Mouse (Mus musculus) stomach, embryonic 14.5 days (tissue): ENCODE measurements around the gene Ryr2. TPM values are rescaled to one million over a fixed set of nuclear protein-coding genes. Genes with fewer than 3 reads are reported as not detected.

Experiments
- ATAC-seq: fragments of 200-750 bp; cut with Nextera tagmentation; 2 replicates; pipeline ENCODE4 v1.8.0; 2017; ENCODE audit warnings: low read depth, moderate TSS enrichment; ENCODE audit not compliant: insufficient number of reproducible peaks, insufficient read depth, low FRiP score
- H3K27ac ChIP-seq: fragments of 300-500 bp; sonication (generic); 2 replicates; pipeline ENCODE4 v1.5.1; 2014; ENCODE audit warnings: mild to moderate bottlenecking, low read length, moderate library complexity, mixed read lengths
- H3K27me3 ChIP-seq: fragments of 300-500 bp; sonication (generic); 2 replicates; pipeline ENCODE4 v1.6.1; 2014; ENCODE audit warnings: low read length, control low read depth, mixed read lengths; ENCODE audit not compliant: control insufficient read depth, insufficient read depth
- H3K36me3 ChIP-seq: fragments of 300-500 bp; sonication (generic); 2 replicates; pipeline ENCODE4 v1.6.1; 2014; ENCODE audit warnings: mild to moderate bottlenecking, control low read depth, low read length, moderate library complexity, mixed read lengths; ENCODE audit not compliant: control insufficient read depth, insufficient read depth
- H3K4me1 ChIP-seq: fragments of 300-500 bp; sonication (generic); 2 replicates; pipeline ENCODE4 v1.6.1; 2014; ENCODE audit warnings: low read length, control low read depth, mixed read lengths; ENCODE audit not compliant: control insufficient read depth, insufficient read depth
- H3K4me2 ChIP-seq: fragments of 300-500 bp; sonication (generic); replicated peaks from 2 replicates; pipeline ENCODE4 v1.6.1; 2014; ENCODE audit warnings: low read depth, low read length, control low read depth
- H3K4me3 ChIP-seq: fragments of 300-500 bp; sonication (generic); 2 replicates; pipeline ENCODE4 v1.5.1; 2014; ENCODE audit warnings: low read depth, low read length, control low read depth
- H3K9ac ChIP-seq: fragments of 300-500 bp; sonication (generic); replicated peaks from 2 replicates; pipeline ENCODE4 v1.6.1; 2014; ENCODE audit warnings: low read depth, mild to moderate bottlenecking, control low read depth, low read length, moderate library complexity, mixed read lengths
- H3K9me3 ChIP-seq: fragments of 300-500 bp; sonication (generic); 2 replicates; pipeline ENCODE4 v1.6.1; 2016; ENCODE audit warnings: low read depth, low read length, control low read depth; ENCODE audit not compliant: control insufficient read depth
- WGBS: fragments of 180-500 bp; shearing (Covaris S2); extraction: QIAGEN DNeasy Blood & Tissue Kit; methylation state at CpG from one replicate; pipeline ENCODE4 v1.1.7; 2014; 5-methylcytosine and 5-hydroxymethylcytosine counted together
- polyA plus RNA-seq: library from polyadenylated mRNA; unstranded; fragments of >200 nt; fragmentation: Nextera tagmentation; extraction: Ambion mirVana; gene quantifications from 2 replicates; pipeline ENCODE4 v1.2.1, GENCODE M21; 2014

The Ryr2 gene
- polyA plus RNA-seq, 1 experiment from 2014 or later, result 2.6 TPM

GRCm38 (mm10) chr13:11777726-11778125 lies 329.0 kb downstream of the Ryr2 start:
- Histone ChIP-seq H3K4me3 (no peak overlapping the region), H3K4me1 (no peaks in the 10 kb centered on the region), H3K36me3 (no peaks in the 10 kb centered on the region), H3K27ac (no peak overlapping the region), H3K9me3 (no peaks in the 10 kb centered on the region), H3K9ac (no peak overlapping the region), H3K27me3 (no peaks in the 10 kb centered on the region), H3K4me2 (no peak overlapping the region)
- WGBS, result 89% methylated on average over 6 of the region's 6 CpGs
- no peak for ATAC-seq

- Histone ChIP-seq H3K4me1 (no peaks in the 10 kb centered on the region), H3K36me3 (no peaks in the 10 kb centered on the region), H3K4me3 (no peak overlapping the region), H3K4me2 (no peak overlapping the region), H3K9ac (no peak overlapping the region), H3K27me3 (no peaks in the 10 kb centered on the region), H3K27ac (no peak overlapping the region), H3K9me3 (no peaks in the 10 kb centered on the region)
- ATAC-seq, result no peak
- WGBS, result 90% methylated on average over 8 of the region's 8 CpGs
These were observed 334.6 kb downstream of the Ryr2 start for GRCm38 (mm10) chr13:11772173-11772572.

- Histone ChIP-seq H3K4me3 (no peak overlapping the region), H3K27ac (no peak overlapping the region), H3K36me3 (no peaks in the 10 kb centered on the region), H3K4me2 (no peak overlapping the region), H3K9me3 (no peaks in the 10 kb centered on the region), H3K9ac (no peak overlapping the region), H3K27me3 (no peaks in the 10 kb centered on the region), H3K4me1 (no peaks in the 10 kb centered on the region)
- no peak for ATAC-seq
- WGBS, result 54% methylated on average over 2 of the region's 2 CpGs
These were observed 339.8 kb downstream of the Ryr2 start for GRCm38 (mm10) chr13:11766899-11767298.

- Histone ChIP-seq H3K9ac (no peak overlapping the region), H3K4me2 (no peak overlapping the region), H3K27ac (no peak overlapping the region), H3K4me3 (no peak overlapping the region), H3K27me3 (no peaks in the 10 kb centered on the region), H3K9me3 (no peaks in the 10 kb centered on the region), H3K4me1 (no peaks in the 10 kb centered on the region), H3K36me3 (no peaks in the 10 kb centered on the region)
- no peak for ATAC-seq
- 82% methylated on average over 4 of the region's 4 CpGs for WGBS
These were observed 342.8 kb downstream of the Ryr2 start for GRCm38 (mm10) chr13:11763925-11764324.

GRCm38 (mm10) chr13:11763104-11763503 lies 343.6 kb downstream of the Ryr2 start:
- H3K4me1 ChIP-seq, result no peaks in the 10 kb centered on the region
- H3K9me3 ChIP-seq, result no peaks in the 10 kb centered on the region
- H3K36me3 ChIP-seq, result no peaks in the 10 kb centered on the region
- no peak overlapping the region for H3K4me3 ChIP-seq
- WGBS, result 44% methylated on average over 3 of the region's 3 CpGs
- no peak for ATAC-seq
- H3K27ac ChIP-seq, result no peak overlapping the region
- no peaks in the 10 kb centered on the region for H3K27me3 ChIP-seq
- H3K9ac ChIP-seq, result no peak overlapping the region
- no peak overlapping the region for H3K4me2 ChIP-seq

- no peaks in the 10 kb centered on the region for H3K27me3 ChIP-seq
- no peak overlapping the region for H3K4me2 ChIP-seq
- no peaks in the 10 kb centered on the region for H3K36me3 ChIP-seq
- 73% methylated on average over 7 of the region's 7 CpGs for WGBS
- ATAC-seq, result no peak
- no peak overlapping the region for H3K4me3 ChIP-seq
- no peaks in the 10 kb centered on the region for H3K9me3 ChIP-seq
- no peaks in the 10 kb centered on the region for H3K4me1 ChIP-seq
- no peak overlapping the region for H3K27ac ChIP-seq
- H3K9ac ChIP-seq, result no peak overlapping the region
These were observed 348.9 kb downstream of the Ryr2 start for GRCm38 (mm10) chr13:11757894-11758293.

GRCm38 (mm10) chr13:11745479-11745878 lies 361.3 kb downstream of the Ryr2 start:
- no peak overlapping the region for H3K4me3 ChIP-seq
- WGBS, result 89% methylated on average over 9 of the region's 9 CpGs
- H3K4me2 ChIP-seq, result no peak overlapping the region
- no peak overlapping the region for H3K27ac ChIP-seq
- no peak overlapping the region for H3K9ac ChIP-seq
- H3K36me3 ChIP-seq, result no peaks in the 10 kb centered on the region
- H3K9me3 ChIP-seq, result no peaks in the 10 kb centered on the region
- no peak for ATAC-seq
- H3K27me3 ChIP-seq, result no peaks in the 10 kb centered on the region
- H3K4me1 ChIP-seq, result no peaks in the 10 kb centered on the region

- H3K27me3 ChIP-seq, result no peaks in the 10 kb centered on the region
- no peak overlapping the region for H3K4me2 ChIP-seq
- WGBS, result 89% methylated on average over 12 of the region's 12 CpGs
- no peaks in the 10 kb centered on the region for H3K9me3 ChIP-seq
- H3K4me1 ChIP-seq, result no peaks in the 10 kb centered on the region
- H3K9ac ChIP-seq, result no peak overlapping the region
- no peak overlapping the region for H3K4me3 ChIP-seq
- no peak for ATAC-seq
- no peaks in the 10 kb centered on the region for H3K36me3 ChIP-seq
- H3K27ac ChIP-seq, result no peak overlapping the region
These were observed 368.5 kb downstream of the Ryr2 start for GRCm38 (mm10) chr13:11738211-11738610.

- Histone ChIP-seq H3K27me3 (no peaks in the 10 kb centered on the region), H3K9ac (no peak overlapping the region), H3K9me3 (no peaks in the 10 kb centered on the region), H3K36me3 (no peaks in the 10 kb centered on the region), H3K27ac (no peak overlapping the region), H3K4me3 (no peak overlapping the region), H3K4me1 (no peaks in the 10 kb centered on the region), H3K4me2 (no peak overlapping the region)
- WGBS, result 93% methylated on average over 4 of the region's 4 CpGs
- ATAC-seq, result no peak
These were observed 390.5 kb downstream of the Ryr2 start for GRCm38 (mm10) chr13:11716216-11716615.
